Mouse (Mus musculus): ENCODE data around the gene 1700001O22Rik.

DNA sequence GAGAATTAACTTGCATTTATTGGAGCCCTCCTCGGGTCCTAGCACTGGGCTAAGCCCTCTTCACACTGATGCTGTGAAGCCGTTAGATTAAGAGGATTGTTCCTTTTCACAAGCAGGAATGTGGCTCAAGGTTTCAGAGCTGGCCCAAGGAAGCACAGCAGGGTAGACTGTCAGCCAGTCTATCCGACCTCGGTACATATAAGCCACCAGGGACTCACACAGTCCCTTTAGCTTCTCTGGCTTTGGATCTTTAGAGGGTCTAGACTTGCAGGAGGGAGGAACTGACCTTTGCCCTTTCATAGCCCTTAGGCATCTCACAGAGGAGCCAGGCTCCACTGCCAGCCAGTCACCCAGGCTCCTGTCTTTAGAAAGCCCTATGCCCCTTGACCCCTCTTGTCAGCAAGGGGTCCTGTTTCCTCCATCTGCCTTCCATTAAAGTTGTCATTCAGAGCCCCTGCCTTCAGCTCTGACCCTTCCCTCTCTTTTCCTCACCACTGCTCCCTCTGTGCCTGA, 26.9 kb upstream of the 1700001O22Rik start, which contains the start of gene Asb6:
- no peak for TF ChIP-seq CTCF (IDR thresholded peaks at IDR 0.05; ENCODE audit: borderline replicate concordance, insufficient read depth, low read depth, low read length)
- TF ChIP-seq POLR2A (IDR thresholded peaks at IDR 0.05; ENCODE audit: borderline replicate concordance, insufficient read depth, low read length): no peak
